Mouse (Mus musculus) limb, embryonic 13.5 days (tissue): ENCODE data around the gene Trpm5. TPM values are rescaled to one million over a fixed set of nuclear protein-coding genes. Genes with fewer than 3 reads are reported as not detected.

Experiments
- ATAC-seq: fragments of 200-750 bp; cut with Nextera tagmentation; 2 replicates; pipeline ENCODE4 v1.8.0; 2017; ENCODE audit warnings: low read depth, moderate number of reproducible peaks, moderate TSS enrichment; ENCODE audit not compliant: low FRiP score
- H3K27ac ChIP-seq: fragments of 300-500 bp; sonication (generic); 2 replicates; pipeline ENCODE4 v1.5.1; 2015; ENCODE audit warnings: inconsistent platforms, mild to moderate bottlenecking, moderate library complexity
- H3K27me3 ChIP-seq: fragments of 300-500 bp; sonication (generic); 2 replicates; pipeline ENCODE4 v1.6.1; 2015; ENCODE audit warnings: mild to moderate bottlenecking, inconsistent platforms
- H3K36me3 ChIP-seq: fragments of 300-500 bp; sonication (generic); 2 replicates; pipeline ENCODE4 v1.6.1; 2015; ENCODE audit warnings: inconsistent platforms, mild to moderate bottlenecking, moderate library complexity
- H3K4me1 ChIP-seq: fragments of 300-500 bp; sonication (generic); 2 replicates; pipeline ENCODE4 v1.6.1; 2015; ENCODE audit warnings: inconsistent platforms
- H3K4me2 ChIP-seq: fragments of 300-500 bp; sonication (generic); replicated peaks from 2 replicates; pipeline ENCODE4 v1.6.1; 2015; ENCODE audit warnings: inconsistent platforms, mild to moderate bottlenecking, moderate library complexity
- H3K4me3 ChIP-seq: fragments of 300-500 bp; sonication (generic); 2 replicates; pipeline ENCODE4 v1.5.1; 2015; ENCODE audit warnings: moderate library complexity, mild to moderate bottlenecking, inconsistent platforms
- H3K9ac ChIP-seq: fragments of 300-500 bp; sonication (generic); 2 replicates; pipeline ENCODE4 v1.6.1; 2015; ENCODE audit warnings: mild to moderate bottlenecking, inconsistent platforms
- H3K9me3 ChIP-seq: fragments of 300-500 bp; sonication (generic); 2 replicates; pipeline ENCODE4 v1.6.1; 2016; ENCODE audit warnings: inconsistent platforms
- WGBS: fragments of 180-500 bp; shearing (Covaris S2); methylation state at CpG from one replicate; pipeline ENCODE4 v1.1.7; 2015; 5-methylcytosine and 5-hydroxymethylcytosine counted together
- polyA plus RNA-seq: library from polyadenylated mRNA; unstranded; fragments of >200 nt; fragmentation: Nextera tagmentation; extraction: Ambion mirVana; gene quantifications from 2 replicates; pipeline ENCODE4 v1.2.1, GENCODE M21; 2015

Gene Trpm5
- polyA plus RNA-seq, 1 experiment from 2014 or later = 22.1 TPM

- Histone ChIP-seq H3K4me2 (peak overlapping the region; percentile 97), H3K27me3 (no peaks in the 10 kb centered on the region), H3K9me3 (no peaks in the 10 kb centered on the region), H3K4me3 (peak overlapping the region; percentile 86), H3K36me3 (peaks cover 50% of the 10 kb centered on the region), H3K27ac (no peak overlapping the region; the same call in 1 of the 2 replicates), H3K9ac (peak overlapping the region; percentile 98), H3K4me1 (peaks cover 65% of the 10 kb centered on the region)
- 83% methylated on average over 11 of the region's 11 CpGs for WGBS
- ATAC-seq = no peak
These were observed 38.8 kb downstream of the Trpm5 start for GRCm38 (mm10) chr7:143055499-143056186.

- peak overlapping the region; percentile 98 for H3K9ac ChIP-seq
- no peaks in the 10 kb centered on the region for H3K9me3 ChIP-seq
- H3K4me1 ChIP-seq = peaks cover 65% of the 10 kb centered on the region
- H3K4me3 ChIP-seq = peak overlapping the region; percentile 86
- H3K4me2 ChIP-seq = peak overlapping the region; percentile 97
- no peak for ATAC-seq
- WGBS = 92% methylated on average over 3 of the region's 3 CpGs
- no peaks in the 10 kb centered on the region for H3K27me3 ChIP-seq
- peaks cover 48% of the 10 kb centered on the region for H3K36me3 ChIP-seq
- no peak overlapping the region for H3K27ac ChIP-seq
These were observed 39.4 kb downstream of the Trpm5 start for GRCm38 (mm10) chr7:143055001-143055400.

- no peak overlapping the region; the same call in 1 of the 2 replicates for H3K27ac ChIP-seq
- H3K4me1 ChIP-seq = peaks cover 65% of the 10 kb centered on the region
- ATAC-seq = no peak
These were observed 39.9 kb downstream of the Trpm5 start for GRCm38 (mm10) chr7:143054612-143054965.

GRCm38 (mm10) chr7:143053961-143054611 lies 40.4 kb downstream of the Trpm5 start:
- 51% methylated on average over 11 of the region's 11 CpGs for WGBS
- Histone ChIP-seq H3K27me3 (no peaks in the 10 kb centered on the region), H3K9ac (peak overlapping the region; percentile 98), H3K36me3 (peaks cover 43% of the 10 kb centered on the region), H3K4me2 (peak overlapping the region; percentile 97), H3K4me3 (peak overlapping the region; percentile 86), H3K27ac (peak overlapping the region; percentile 92), H3K4me1 (peaks cover 60% of the 10 kb centered on the region), H3K9me3 (no peaks in the 10 kb centered on the region)
- no peak for ATAC-seq

More at GRCm38 (mm10) chr7:143054612-143054965, 39.9 kb downstream of the Trpm5 start:
- peak overlapping the region; percentile 97 for H3K4me2 ChIP-seq
- H3K27me3 ChIP-seq = no peaks in the 10 kb centered on the region
- H3K9ac ChIP-seq = peak overlapping the region; percentile 98
- 41% methylated on average over 3 of the region's 3 CpGs for WGBS
- H3K9me3 ChIP-seq = no peaks in the 10 kb centered on the region
- H3K36me3 ChIP-seq = peaks cover 48% of the 10 kb centered on the region
- peak overlapping the region; percentile 86 for H3K4me3 ChIP-seq

GRCm38 (mm10) chr7:143053008-143053899 lies 41.2 kb downstream of the Trpm5 start:
- Histone ChIP-seq H3K27ac (peak overlapping the region; percentile 92), H3K9ac (peak overlapping the region; percentile 98), H3K4me3 (peak overlapping the region; percentile 86), H3K27me3 (no peaks in the 10 kb centered on the region), H3K4me2 (peak overlapping the region; percentile 97), H3K9me3 (no peaks in the 10 kb centered on the region), H3K36me3 (peaks cover 36% of the 10 kb centered on the region), H3K4me1 (peaks cover 52% of the 10 kb centered on the region)
- WGBS = 0% methylated on average over 46 of the region's 46 CpGs
- peak; percentile 83 for ATAC-seq

- Histone ChIP-seq H3K4me3 (peak within 1 kb of the TSS; percentile 86), H3K4me1 (peaks cover 46% of the 10 kb centered on the region), H3K9ac (peak within 1 kb of the TSS; percentile 98), H3K9me3 (no peaks in the 10 kb centered on the region), H3K27me3 (no peaks in the 10 kb centered on the region), H3K36me3 (peaks cover 30% of the 10 kb centered on the region), H3K4me2 (peak within 1 kb of the TSS; percentile 97), H3K27ac (peak within 1 kb of the TSS; percentile 92)
- WGBS = 0% methylated on average over 37 of the region's 37 CpGs
- ATAC-seq = peak; percentile 73
These were observed 41.8 kb downstream of the Trpm5 start, which contains the start of gene Cd81 for GRCm38 (mm10) chr7:143052626-143053007. Gene Cd81 (plus strand): TSS chr7:143052739.

GRCm38 (mm10) chr7:143051316-143051715 lies 43.1 kb downstream of the Trpm5 start:
- H3K27ac ChIP-seq = no peak overlapping the region
- WGBS = 61% methylated on average over 2 of the region's 2 CpGs
- peaks cover 18% of the 10 kb centered on the region for H3K36me3 ChIP-seq
- no peak overlapping the region for H3K4me2 ChIP-seq
- no peak for ATAC-seq
- no peak overlapping the region for H3K9ac ChIP-seq
- no peaks in the 10 kb centered on the region for H3K9me3 ChIP-seq
- no peaks in the 10 kb centered on the region for H3K27me3 ChIP-seq
- H3K4me1 ChIP-seq = peaks cover 34% of the 10 kb centered on the region
- no peak overlapping the region for H3K4me3 ChIP-seq

GRCm38 (mm10) chr7:143049841-143050816 lies 44.3 kb downstream of the Trpm5 start:
- Histone ChIP-seq H3K4me3 (no peak overlapping the region), H3K9me3 (no peaks in the 10 kb centered on the region), H3K27ac (no peak overlapping the region), H3K4me1 (peaks cover 22% of the 10 kb centered on the region), H3K36me3 (peaks cover 7% of the 10 kb centered on the region), H3K4me2 (no peak overlapping the region), H3K27me3 (no peaks in the 10 kb centered on the region), H3K9ac (no peak overlapping the region)
- 89% methylated on average over 3 of the region's 3 CpGs for WGBS
- no peak for ATAC-seq

- peaks cover 4% of the 10 kb centered on the region; the same call in 1 of the 2 replicates for H3K9me3 ChIP-seq
- H3K27me3 ChIP-seq = no peaks in the 10 kb centered on the region
- no peak overlapping the region for H3K4me3 ChIP-seq
- H3K36me3 ChIP-seq = no peaks in the 10 kb centered on the region
- no peak overlapping the region for H3K27ac ChIP-seq
- H3K4me1 ChIP-seq = peaks cover 15% of the 10 kb centered on the region
- H3K4me2 ChIP-seq = no peak overlapping the region
- WGBS = 74% methylated on average over 3 of the region's 3 CpGs
- no peak for ATAC-seq
- no peak overlapping the region for H3K9ac ChIP-seq
These were observed 45.1 kb downstream of the Trpm5 start for GRCm38 (mm10) chr7:143049331-143049730.

- Histone ChIP-seq H3K4me1 (no peaks in the 10 kb centered on the region), H3K27ac (no peak overlapping the region), H3K9ac (no peak overlapping the region), H3K4me3 (no peak overlapping the region), H3K36me3 (peaks cover 7% of the 10 kb centered on the region; the same call in 1 of the 2 replicates), H3K27me3 (no peaks in the 10 kb centered on the region), H3K9me3 (peaks cover 4% of the 10 kb centered on the region; the same call in 1 of the 2 replicates), H3K4me2 (no peak overlapping the region)
- no peak for ATAC-seq
- 86% methylated on average over 7 of the region's 7 CpGs for WGBS
These were observed 48.1 kb downstream of the Trpm5 start for GRCm38 (mm10) chr7:143046358-143046757.

- Histone ChIP-seq H3K9ac (no peak overlapping the region), H3K4me1 (no peaks in the 10 kb centered on the region), H3K4me2 (no peak overlapping the region), H3K4me3 (no peak overlapping the region), H3K9me3 (peaks cover 4% of the 10 kb centered on the region; the same call in 1 of the 2 replicates), H3K27me3 (no peaks in the 10 kb centered on the region), H3K27ac (no peak overlapping the region), H3K36me3 (peaks cover 7% of the 10 kb centered on the region; the same call in 1 of the 2 replicates)
- no peak for ATAC-seq
These were observed 49.6 kb downstream of the Trpm5 start for GRCm38 (mm10) chr7:143044826-143045206.
